In the genomic region with DNA sequence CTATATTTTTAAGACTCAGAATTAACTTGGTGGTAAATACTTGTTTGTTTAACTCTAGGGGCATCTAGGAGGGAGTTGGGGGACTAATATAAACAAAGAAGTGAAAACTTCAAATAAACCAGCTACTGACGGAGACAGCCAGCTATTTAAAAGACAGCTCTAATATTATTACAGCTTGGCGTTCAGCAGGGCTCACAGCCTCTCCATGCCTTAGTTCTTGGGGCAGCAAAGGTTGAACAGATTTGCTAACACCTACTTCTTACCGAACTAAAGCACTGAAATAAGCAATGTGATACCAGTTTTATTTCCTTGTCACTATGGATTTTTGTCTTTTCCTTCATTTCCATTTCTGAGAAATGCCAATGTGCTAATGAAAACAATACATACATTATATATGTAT, we compare ENCODE assay signal across 19 mouse cellular contexts. TPM values are rescaled to one million over a fixed set of nuclear protein-coding genes. Genes with fewer than 3 reads are reported as not detected.
A peak's percentile ranks its signal among the peaks of the same experiment; 100 is the strongest.
DNase-seq lines count a peak whose midpoint lies in the region; ATAC-seq and TF ChIP-seq lines count a peak whose summit lies in the region.
"Had no signal": no experiment of that assay in that cellular context is flagged by ENCODE, and none has a peak within 500 bp of the region (broad histone marks: within the 10 kb centered on the region; RNA-seq: fewer than 3 reads in every experiment).

No protein-coding gene starts in this region.

- peaks cover 25% of the 10 kb centered on the region for H3K4me1 ChIP-seq in heart, embryonic 10.5 days
- peaks cover 18% of the 10 kb centered on the region; the same call in 1 of the 2 replicates for H3K4me1 ChIP-seq in kidney, postnatal 0 days (replicated peaks; ENCODE audit: insufficient read depth, low read length)
- H3K4me1 ChIP-seq in embryonic facial prominence, embryonic 10.5 days = peaks cover 55% of the 10 kb centered on the region
- H3K4me1 ChIP-seq in limb, embryonic 15.5 days = peaks cover 24% of the 10 kb centered on the region

- H3K4me3 ChIP-seq in heart, embryonic 10.5 days = peak overlapping the region; percentile 83
- no peak overlapping the region for H3K4me3 ChIP-seq in kidney, postnatal 0 days (replicated peaks; ENCODE audit: low read depth, low read length)
- peak overlapping the region; percentile 87 for H3K4me3 ChIP-seq in embryonic facial prominence, embryonic 10.5 days
- H3K4me3 ChIP-seq in limb, embryonic 15.5 days = peak overlapping the region; percentile 40

- no peak for TF ChIP-seq CTCF in kidney, postnatal 0 days (IDR thresholded peaks at IDR 0.05; ENCODE audit: low read depth)

- no peaks in the 10 kb centered on the region for H3K36me3 ChIP-seq in heart, embryonic 10.5 days
- no peaks in the 10 kb centered on the region for H3K36me3 ChIP-seq in kidney, postnatal 0 days (ENCODE audit: insufficient read depth, low read length)
- no peaks in the 10 kb centered on the region for H3K36me3 ChIP-seq in embryonic facial prominence, embryonic 10.5 days (replicated peaks)
- H3K36me3 ChIP-seq in limb, embryonic 15.5 days = no peaks in the 10 kb centered on the region
- H3K36me3 ChIP-seq: midbrain, embryonic 12.5 days had no signal

- 22% methylated on average over 3 of the region's 3 CpGs for WGBS in heart, embryonic 10.5 days
- 11% methylated on average over 3 of the region's 3 CpGs for WGBS in kidney, postnatal 0 days
- WGBS in embryonic facial prominence, embryonic 10.5 days = 2% methylated on average over 3 of the region's 3 CpGs
- 16% methylated on average over 3 of the region's 3 CpGs for WGBS in limb, embryonic 15.5 days

- peaks cover 92% of the 10 kb centered on the region for H3K27me3 ChIP-seq in heart, embryonic 10.5 days (ENCODE audit: insufficient read depth, poor library complexity, severe bottlenecking)
- H3K27me3 ChIP-seq in kidney, postnatal 0 days (ENCODE audit: insufficient read depth, low read length) = peaks cover 61% of the 10 kb centered on the region
- H3K27me3 ChIP-seq in embryonic facial prominence, embryonic 10.5 days (replicated peaks; ENCODE audit: low read depth, poor library complexity, severe bottlenecking) = peaks cover 98% of the 10 kb centered on the region
- peaks cover 42% of the 10 kb centered on the region for H3K27me3 ChIP-seq in limb, embryonic 15.5 days

- no peak overlapping the region for H3K27ac ChIP-seq in heart, embryonic 10.5 days
- H3K27ac ChIP-seq in kidney, postnatal 0 days = no peak overlapping the region
- H3K27ac ChIP-seq in embryonic facial prominence, embryonic 10.5 days (replicated peaks) = peak overlapping the region; percentile 98
- peak overlapping the region; percentile 64; the same call in 1 of the 2 replicates for H3K27ac ChIP-seq in limb, embryonic 15.5 days

- ATAC-seq in kidney, postnatal 0 days (replicated peaks; ENCODE audit: low FRiP score, low read depth) = no peak
- no peak for ATAC-seq in limb, embryonic 15.5 days (ENCODE audit: insufficient number of reproducible peaks, low FRiP score, low TSS enrichment, low read depth)
- ATAC-seq in granulocyte monocyte progenitor cell, adult 5-6 weeks (replicated peaks; ENCODE audit: poor library complexity, severe bottlenecking) = no peak
- ATAC-seq: liver, postnatal 0 days; Patski had no signal

- H3K4me2 ChIP-seq in kidney, postnatal 0 days (ENCODE audit: low read length) = peak overlapping the region; percentile 31; the same call in 1 of the 2 replicates
- peak overlapping the region; percentile 27 for H3K4me2 ChIP-seq in limb, embryonic 15.5 days

- no peaks in the 10 kb centered on the region for H3K9me3 ChIP-seq in heart, embryonic 10.5 days
- no peaks in the 10 kb centered on the region for H3K9me3 ChIP-seq in kidney, postnatal 0 days (replicated peaks; ENCODE audit: low read length)
- H3K9me3 ChIP-seq in embryonic facial prominence, embryonic 10.5 days = no peaks in the 10 kb centered on the region
- H3K9me3 ChIP-seq in limb, embryonic 15.5 days = no peaks in the 10 kb centered on the region
- H3K9me3 ChIP-seq: midbrain, embryonic 12.5 days had no signal

- H3K9ac ChIP-seq in kidney, postnatal 0 days (ENCODE audit: low read depth, low read length) = no peak overlapping the region
- H3K9ac ChIP-seq in limb, embryonic 15.5 days = 0 out of 2 replicates have a peak overlapping the region, but pooled peaks have one; percentile 18
- H3K9ac ChIP-seq: liver, postnatal 0 days; midbrain, embryonic 12.5 days had no signal

- DNase-seq in heart, embryonic 10.5 days (ENCODE audit: low spot score) = no peak
- DNase-seq in heart, adult 18-20 months = no peak
- DNase-seq in kidney, postnatal 0 days (ENCODE audit: low spot score) = no peak
- no peak for DNase-seq in kidney, postnatal 36 days
- DNase-seq in embryonic facial prominence, embryonic 10.5 days (ENCODE audit: low spot score) = no peak
- no peak for DNase-seq in lung, postnatal 36 days
- DNase-seq: adrenal gland, adult 8-10 months; cerebellum, adult 11 months; heart, postnatal 36 days; liver, postnatal 0 days had no signal

RNA-seq across cellular contexts. Expression of gene Twist1, which starts 2.4 kb away (rescaled TPM):
- polyA plus RNA-seq in heart, embryonic 10.5 days (2016; fragmentation: Nextera tagmentation; extraction: Ambion mirVana) = 7.5 and 17.4 TPM in 2 replicates
- total RNA-seq in heart, adult 18-20 months (2021) = 1 to 10 TPM; 1.3 to 2.3 TPM
- 3.9 and 4.3 TPM in 2 replicates for polyA plus RNA-seq in kidney, postnatal 0 days (2015; fragmentation: Nextera tagmentation; extraction: Ambion mirVana)
- polyA plus RNA-seq in embryonic facial prominence, embryonic 10.5 days (2016; fragmentation: Nextera tagmentation; extraction: Ambion mirVana) = 29.0 and 35.6 TPM in 2 replicates
- polyA plus RNA-seq in limb, embryonic 15.5 days (2015; fragmentation: Nextera tagmentation; extraction: Ambion mirVana) = 27.9 and 43.7 TPM in 2 replicates
- not detected in 2 replicates for total RNA-seq in granulocyte monocyte progenitor cell, adult 5-6 weeks (2014; fragmentation: Nextera tagmentation)
- 0.57 TPM in 1 of 2 replicates, not detected in the other for total RNA-seq in granulocyte monocyte progenitor cell, adult 5-6 weeks (2017)

RNA-seq across cellular contexts. Expression of gene Ferd3l, which starts 31.6 kb away (rescaled TPM):
- polyA plus RNA-seq in heart, embryonic 10.5 days (2016; fragmentation: Nextera tagmentation; extraction: Ambion mirVana) = not detected in 2 replicates
- not detected for total RNA-seq in heart, adult 18-20 months (2021)
- polyA plus RNA-seq in kidney, postnatal 0 days (2015; fragmentation: Nextera tagmentation; extraction: Ambion mirVana) = not detected in 2 replicates
- polyA plus RNA-seq in embryonic facial prominence, embryonic 10.5 days (2016; fragmentation: Nextera tagmentation; extraction: Ambion mirVana) = 0.52 TPM in 1 of 2 replicates, not detected in the other
- not detected in 2 replicates for polyA plus RNA-seq in limb, embryonic 15.5 days (2015; fragmentation: Nextera tagmentation; extraction: Ambion mirVana)
- not detected in 2 replicates for total RNA-seq in granulocyte monocyte progenitor cell, adult 5-6 weeks (2014; fragmentation: Nextera tagmentation)
- not detected in 2 replicates for total RNA-seq in granulocyte monocyte progenitor cell, adult 5-6 weeks (2017)
- total RNA-seq: adrenal gland, adult 8-10 months; heart, postnatal 36 days; left cerebral cortex, adult 8-10 months had no signal
- polyA plus RNA-seq: frontal cortex, adult 2 months; large intestine, adult 2 months; liver, postnatal 0 days; Patski; small intestine, adult 2 months; thymus, postnatal 0 days had no signal

Comparison
In these comparisons a context has a peak if more than half of its experiments do, and no peak if none do; other contexts are left out.
1. H3K27ac ChIP-seq: peak in embryonic facial prominence, embryonic 10.5 days (single experiment) and limb, embryonic 15.5 days (single experiment); none in heart, embryonic 10.5 days (single experiment) and kidney, postnatal 0 days (single experiment).